Mouse (Mus musculus) testis, adult 2 months (tissue): ENCODE data around the gene Thpo.

ENCODE experiments used
- CTCF ChIP-seq: fragments of 200-500 bp; IDR thresholded peaks from 2 replicates; pipeline ENCODE4 v1.5.1; 2012; ENCODE audit warnings: low read depth, mild to moderate bottlenecking, inconsistent platforms, low read length, moderate library complexity; ENCODE audit not compliant: control insufficient read depth, insufficient read depth, insufficient replicate concordance
- POLR2A ChIP-seq: fragments of 200-500 bp; IDR thresholded peaks from 2 replicates; pipeline ENCODE4 v1.6.1; 2012; ENCODE audit warnings: low read depth, mild to moderate bottlenecking, inconsistent platforms, low read length, moderate library complexity; ENCODE audit not compliant: control insufficient read depth

DNA sequence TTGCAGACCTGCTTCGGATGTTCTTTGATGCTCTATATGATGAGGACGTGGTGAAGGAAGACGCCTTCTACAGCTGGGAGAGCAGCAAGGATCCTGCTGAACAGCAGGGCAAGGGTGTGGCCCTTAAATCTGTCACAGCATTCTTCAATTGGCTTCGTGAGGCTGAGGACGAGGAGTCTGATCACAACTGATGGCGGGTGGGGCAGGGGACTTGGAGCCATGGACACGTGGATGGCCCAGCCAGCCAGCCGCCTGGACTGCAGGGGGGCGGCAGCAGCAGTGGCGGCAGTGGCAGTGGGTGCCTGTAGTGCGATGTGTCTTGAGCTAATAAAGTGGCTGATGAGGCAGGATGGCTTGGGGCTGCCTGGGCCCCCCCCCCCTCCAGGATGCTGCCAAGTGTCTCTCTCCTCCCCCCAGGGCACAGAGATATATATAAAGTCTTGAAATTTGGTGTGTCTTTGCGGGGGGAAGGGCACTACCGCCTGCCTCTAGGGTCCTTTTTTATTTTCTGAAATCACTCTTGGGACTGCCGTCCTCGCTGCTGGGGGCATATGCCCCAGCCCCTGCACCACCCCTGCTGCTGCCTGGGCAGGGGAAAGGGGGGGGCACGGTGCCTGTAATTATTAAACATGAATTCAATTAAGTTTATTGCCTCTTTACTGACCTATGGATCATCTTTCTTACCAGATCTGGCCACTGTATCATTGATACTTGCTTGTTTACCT is 41.9 kb downstream of the Thpo start:
- TF ChIP-seq CTCF (no peak), POLR2A (no peak)
